Mouse (Mus musculus) ES-Bruce4 (cell line): ENCODE data around the gene Acbd6.

Source experiments
- CTCF ChIP-seq: IDR thresholded peaks from one replicate; pipeline ENCODE4 v1.8.1; 2011; ENCODE audit warnings: low read depth, low read length
- EP300 ChIP-seq: IDR thresholded peaks from 2 replicates; pipeline ENCODE4 v1.6.1; 2011; ENCODE audit warnings: low read depth, low read length; ENCODE audit not compliant: insufficient read depth

DNA sequence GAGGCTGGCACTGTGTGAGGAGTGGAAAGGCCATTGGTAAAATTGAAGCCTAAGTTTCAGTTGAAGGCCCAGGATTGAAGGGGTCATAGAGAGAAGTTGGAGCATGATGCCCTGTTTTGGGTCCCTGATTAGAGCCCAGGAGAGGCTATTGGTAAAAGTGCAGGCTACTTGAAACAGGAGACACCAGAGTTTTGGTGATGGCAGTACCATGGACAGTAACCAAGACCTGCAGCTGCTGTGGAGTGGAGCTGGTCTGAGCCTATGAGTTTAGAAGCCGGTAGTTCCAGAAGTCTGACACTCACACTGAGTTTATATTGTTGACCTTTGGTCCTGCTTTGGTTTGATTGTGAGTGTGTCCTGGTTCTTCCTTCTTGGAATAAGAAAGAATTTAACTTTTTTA is 36.2 kb downstream of the Acbd6 start:
- TF ChIP-seq CTCF = no peak
- no peak for TF ChIP-seq EP300
